Mouse (Mus musculus) cortical plate, adult 2 months (tissue): ENCODE measurements around the gene Tbccd1. TPM values are rescaled to one million over a fixed set of nuclear protein-coding genes. Genes with fewer than 3 reads are reported as not detected.
"Not testable (repeated sequence)": the region's sequence is repeated elsewhere in the genome, so short reads cannot be mapped to it uniquely, and the experiment has no call there.

Experiments
- H3K27ac ChIP-seq: fragments of 200-500 bp; 2 replicates; pipeline ENCODE4 v1.5.1; 2012; ENCODE audit warnings: low read length, control low read depth, inconsistent platforms; ENCODE audit not compliant: insufficient read depth
- H3K4me1 ChIP-seq: fragments of 200-500 bp; 2 replicates; pipeline ENCODE4 v1.6.1; 2011; ENCODE audit warnings: low read length; ENCODE audit not compliant: control insufficient read depth, insufficient read depth
- H3K4me3 ChIP-seq: fragments of 200-500 bp; 2 replicates; pipeline ENCODE4 v1.5.1; 2011; ENCODE audit warnings: mild to moderate bottlenecking, low read length, control low read depth; ENCODE audit not compliant: insufficient read depth
- CTCF ChIP-seq: fragments of 200-500 bp; IDR thresholded peaks from 2 replicates; pipeline ENCODE4 v1.5.1; 2011; ENCODE audit warnings: mild to moderate bottlenecking, control low read depth, low read length; ENCODE audit not compliant: insufficient read depth; ENCODE audit errors: extremely low read depth
- POLR2A ChIP-seq: fragments of 200-500 bp; IDR thresholded peaks from 2 replicates; pipeline ENCODE4 v1.6.1; 2011; ENCODE audit warnings: mild to moderate bottlenecking, low read length, control low read depth; ENCODE audit not compliant: insufficient read depth; ENCODE audit errors: extremely low read depth
- polyA plus RNA-seq: library from polyadenylated mRNA; depleted of rRNA; stranded (reverse); fragments of >200 nt; gene quantifications from 2 replicates; pipeline ENCODE4 v1.2.3, GENCODE M21; 2012; rRNA removed

The Tbccd1 gene
- polyA plus RNA-seq, 1 experiment: 17.7 TPM

GRCm38 (mm10) chr16:22795497-22795896 is 62.0 kb downstream of the Tbccd1 start:
- no peak overlapping the region for H3K27ac ChIP-seq
- H3K4me3 ChIP-seq: no peak overlapping the region

GRCm38 (mm10) chr16:22791235-22791634 is 66.2 kb downstream of the Tbccd1 start:
- Histone ChIP-seq H3K4me1 (0 out of 2 replicates have a peak, but pooled peaks cover 2% of the 10 kb centered on the region), H3K4me3 (no peak overlapping the region), H3K27ac (no peak overlapping the region)
- no peak for TF ChIP-seq POLR2A

More at GRCm38 (mm10) chr16:22795497-22795896, 62.0 kb downstream of the Tbccd1 start:
- TF ChIP-seq CTCF (peak; percentile 17; the same call in 1 of the 2 replicates), POLR2A (no peak)
- no peaks in the 10 kb centered on the region for H3K4me1 ChIP-seq

GRCm38 (mm10) chr16:22789908-22790367 is 67.5 kb downstream of the Tbccd1 start:
- Histone ChIP-seq H3K4me3 (no peak overlapping the region), H3K27ac (no peak overlapping the region), H3K4me1 (0 out of 2 replicates have a peak, but pooled peaks cover 2% of the 10 kb centered on the region)
- no peak for TF ChIP-seq CTCF
- TF ChIP-seq POLR2A: no peak

GRCm38 (mm10) chr16:22782686-22783085 is 74.8 kb downstream of the Tbccd1 start:
- Histone ChIP-seq H3K4me3 (no peak overlapping the region), H3K4me1 (0 out of 2 replicates have a peak, but pooled peaks cover 1% of the 10 kb centered on the region), H3K27ac (no peak overlapping the region)
- TF ChIP-seq CTCF: no peak
- no peak for TF ChIP-seq POLR2A

- no peak overlapping the region for H3K4me3 ChIP-seq
- no peak overlapping the region for H3K27ac ChIP-seq
- TF ChIP-seq CTCF: no peak
- no peak for TF ChIP-seq POLR2A
- peaks cover 6% of the 10 kb centered on the region; the same call in 1 of the 2 replicates for H3K4me1 ChIP-seq
Observed at GRCm38 (mm10) chr16:22779228-22779835, 78.1 kb downstream of the Tbccd1 start.

- H3K4me1 ChIP-seq, H3K4me3 ChIP-seq, H3K27ac ChIP-seq: not testable (repeated sequence)
Observed at GRCm38 (mm10) chr16:22778296-22778695, 79.2 kb downstream of the Tbccd1 start.

GRCm38 (mm10) chr16:22775471-22775985 is 81.9 kb downstream of the Tbccd1 start:
- Histone ChIP-seq H3K4me1 (peaks cover 6% of the 10 kb centered on the region; the same call in 1 of the 2 replicates), H3K4me3 (no peak overlapping the region), H3K27ac (no peak overlapping the region)
- no peak for TF ChIP-seq CTCF
- no peak for TF ChIP-seq POLR2A

- no peaks in the 10 kb centered on the region; the same call in 1 of the 2 replicates for H3K4me1 ChIP-seq
- no peak overlapping the region for H3K4me3 ChIP-seq
- H3K27ac ChIP-seq: 0 out of 2 replicates have a peak overlapping the region, but pooled peaks have one; percentile 37
- no peak for TF ChIP-seq CTCF
Observed at GRCm38 (mm10) chr16:22768661-22769060, 88.8 kb downstream of the Tbccd1 start.

GRCm38 (mm10) chr16:22767405-22767804 is 90.1 kb downstream of the Tbccd1 start:
- no peak overlapping the region for H3K27ac ChIP-seq
- no peaks in the 10 kb centered on the region; the same call in 1 of the 2 replicates for H3K4me1 ChIP-seq
- no peak overlapping the region for H3K4me3 ChIP-seq
- TF ChIP-seq POLR2A (no peak), CTCF (0 out of 2 replicates have a peak, but pooled peaks have one; percentile 3)

GRCm38 (mm10) chr16:22766738-22767211 is 90.7 kb downstream of the Tbccd1 start:
- no peak overlapping the region for H3K4me3 ChIP-seq
- TF ChIP-seq CTCF (no peak), POLR2A (no peak)
- H3K4me1 ChIP-seq: no peaks in the 10 kb centered on the region; the same call in 1 of the 2 replicates
- no peak overlapping the region for H3K27ac ChIP-seq

- TF ChIP-seq POLR2A (no peak), CTCF (no peak)
- no peaks in the 10 kb centered on the region; the same call in 1 of the 2 replicates for H3K4me1 ChIP-seq
- no peak overlapping the region for H3K4me3 ChIP-seq
- no peak overlapping the region for H3K27ac ChIP-seq
Observed at GRCm38 (mm10) chr16:22765531-22765930, 91.9 kb downstream of the Tbccd1 start.

Other genes starting within 250 kb of the Tbccd1 start
- 14.0 and 18.8 TPM in 2 replicates for gene Dgkg, start 200.4 kb downstream of the Tbccd1 start, polyA plus RNA-seq
- gene Crygs, start 46.1 kb downstream of the Tbccd1 start, polyA plus RNA-seq: 0.33 TPM in 1 of 2 replicates, not detected in the other
- gene Dnajb11, start 176 bp upstream of the Tbccd1 start, polyA plus RNA-seq: 40.3 and 41.8 TPM in 2 replicates
- 0.23 TPM in 1 of 2 replicates, not detected in the other for gene Ahsg, start 33.6 kb upstream of the Tbccd1 start, polyA plus RNA-seq
- gene Fetub, start 60.7 kb upstream of the Tbccd1 start, polyA plus RNA-seq: 0.13 and 0.19 TPM in 2 replicates
- not detected in 2 replicates for gene Hrg, start 93.4 kb upstream of the Tbccd1 start, polyA plus RNA-seq
- not detected in 2 replicates for gene Kng2, start 171.8 kb upstream of the Tbccd1 start, polyA plus RNA-seq
- gene Kng1, start 200.2 kb upstream of the Tbccd1 start, polyA plus RNA-seq: 0.08 TPM in 1 of 2 replicates, not detected in the other
- gene Eif4a2, start 249.8 kb upstream of the Tbccd1 start, polyA plus RNA-seq: 673 and 704 TPM in 2 replicates